Mouse (Mus musculus): ENCODE data around the gene Tmem221.

Tmem221 gene

DNA sequence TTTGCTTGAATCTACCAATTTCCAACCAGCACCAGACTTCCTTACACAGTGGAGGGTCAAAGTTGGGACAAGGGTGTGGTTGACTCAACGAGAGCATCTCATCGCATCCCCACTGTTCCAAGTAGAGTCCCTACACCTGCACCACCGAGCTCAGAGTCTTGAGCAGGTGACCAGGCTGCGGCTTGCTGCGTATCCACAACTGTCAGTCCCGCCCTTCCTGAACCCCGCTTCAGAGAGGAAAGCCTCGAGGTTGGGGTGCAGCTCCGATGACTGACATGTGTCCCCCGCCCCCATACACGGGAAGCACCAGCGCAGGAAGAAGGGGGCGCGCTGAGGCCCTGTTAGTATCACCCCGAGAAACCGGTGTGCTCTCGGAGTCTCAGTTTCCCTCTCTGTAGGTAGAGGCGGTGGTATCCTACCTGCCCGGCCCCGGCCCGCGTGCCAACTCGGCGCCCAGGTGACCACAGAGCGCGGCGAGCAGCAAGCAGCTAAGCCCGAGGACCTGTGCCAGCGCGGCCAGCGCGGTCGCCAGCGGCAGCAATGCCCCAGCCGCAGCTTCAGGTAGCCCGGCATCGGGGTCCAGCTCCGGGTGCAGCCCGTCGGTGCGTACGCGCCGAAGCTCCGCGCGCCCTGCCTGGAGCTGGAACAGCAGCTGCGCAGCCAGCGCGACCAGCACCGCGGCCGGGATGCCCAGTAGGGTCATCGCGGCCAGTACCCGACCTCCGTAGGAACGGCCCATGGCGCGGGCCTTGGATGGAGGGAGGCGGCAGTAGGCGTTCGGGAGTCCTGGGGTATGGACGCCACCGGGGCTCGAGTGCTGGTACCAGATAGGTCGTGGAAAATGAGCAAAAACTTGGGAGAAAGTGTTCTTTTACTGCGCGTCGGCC lies at the start of gene Tmem221:
TSS of gene Tmem221 (minus strand) at position 801 of the 887 bp plus-strand sequence.
- Histone ChIP-seq H3K36me3 (ENCODE audit: control insufficient read depth, insufficient read depth, low read length, poor library complexity, severe bottlenecking) (no peaks in the 10 kb centered on the region), H3K27me3 (ENCODE audit: control insufficient read depth, insufficient read depth, low read length, poor library complexity, severe bottlenecking) (no peaks in the 10 kb centered on the region)
- peak; percentile 32 for DNase-seq (ENCODE audit: low read depth, low spot score)

DNA sequence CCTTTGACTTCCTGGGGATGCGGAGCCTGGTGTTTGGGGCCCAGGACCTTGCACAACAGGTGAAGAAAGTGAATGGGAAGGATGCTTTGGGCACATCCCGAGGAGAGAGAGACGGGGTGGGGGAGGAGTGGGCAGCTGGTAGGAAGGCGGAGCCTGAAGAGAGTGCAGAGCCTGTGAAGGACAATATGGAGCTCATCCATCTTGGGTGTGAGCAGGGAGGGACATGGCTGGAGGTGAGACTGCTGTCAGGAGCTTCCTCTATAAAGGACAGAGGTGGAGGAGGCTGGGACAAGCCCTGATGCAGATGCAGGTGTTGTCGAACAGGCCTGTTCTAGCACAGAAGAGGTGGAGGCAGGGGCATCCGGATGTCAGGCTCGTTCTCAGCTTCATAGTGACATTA lies 45.4 kb upstream of the Tmem221 start:
- no peak for DNase-seq (ENCODE audit: low read depth, low spot score)
- H3K36me3 ChIP-seq (ENCODE audit: control insufficient read depth, insufficient read depth, low read length, poor library complexity, severe bottlenecking) = peaks cover 12% of the 10 kb centered on the region
- no peaks in the 10 kb centered on the region for H3K27me3 ChIP-seq (ENCODE audit: control insufficient read depth, insufficient read depth, low read length, poor library complexity, severe bottlenecking)

- peaks cover 10% of the 10 kb centered on the region for H3K36me3 ChIP-seq (ENCODE audit: control insufficient read depth, insufficient read depth, low read length, poor library complexity, severe bottlenecking)
- no peak for DNase-seq (ENCODE audit: low read depth, low spot score)
- H3K27me3 ChIP-seq (ENCODE audit: control insufficient read depth, insufficient read depth, low read length, poor library complexity, severe bottlenecking) = no peaks in the 10 kb centered on the region
Measured at GRCm38 (mm10) chr8:71602666-71603334, 44.1 kb upstream of the Tmem221 start.

DNA sequence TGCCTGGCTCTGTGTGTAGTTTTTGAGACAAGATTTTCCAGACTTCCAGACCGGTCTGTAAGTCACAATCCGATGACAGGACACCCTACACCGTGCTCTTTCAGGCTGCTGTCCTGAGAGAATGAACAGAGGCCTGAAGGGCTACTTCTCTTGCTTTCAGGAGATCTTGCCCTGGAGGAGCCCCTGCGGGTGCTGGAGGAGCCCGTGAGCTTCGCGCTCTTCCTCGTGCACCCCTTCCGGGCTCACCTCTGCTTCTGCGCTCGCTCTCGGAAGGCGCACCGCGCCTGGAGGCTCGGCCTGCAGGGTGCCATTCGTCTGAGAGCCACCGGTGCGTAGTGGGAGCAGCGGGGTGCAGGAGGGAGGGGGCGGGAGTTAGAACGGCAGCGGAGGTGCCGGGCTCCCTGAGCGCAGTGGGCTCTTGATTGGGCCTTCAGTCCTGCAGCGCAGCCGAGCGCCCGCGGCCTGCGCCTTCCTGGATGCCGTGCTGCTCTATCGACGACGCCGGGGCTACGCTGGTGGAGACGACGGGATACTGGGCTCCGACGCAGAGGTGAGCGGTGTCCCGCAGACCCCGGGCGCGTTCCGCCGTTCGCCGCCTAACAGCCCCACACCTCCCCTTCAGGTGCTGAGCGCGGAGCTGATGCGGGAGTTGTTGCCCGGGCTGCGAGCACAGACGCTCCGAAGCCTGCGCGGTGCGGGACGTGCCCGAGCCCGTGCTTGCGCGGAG lies 43.4 kb upstream of the Tmem221 start:
- peaks cover 10% of the 10 kb centered on the region for H3K36me3 ChIP-seq (ENCODE audit: control insufficient read depth, insufficient read depth, low read length, poor library complexity, severe bottlenecking)
- peak; percentile 57 for DNase-seq (ENCODE audit: low read depth, low spot score)
- no peaks in the 10 kb centered on the region for H3K27me3 ChIP-seq (ENCODE audit: control insufficient read depth, insufficient read depth, low read length, poor library complexity, severe bottlenecking)

DNA sequence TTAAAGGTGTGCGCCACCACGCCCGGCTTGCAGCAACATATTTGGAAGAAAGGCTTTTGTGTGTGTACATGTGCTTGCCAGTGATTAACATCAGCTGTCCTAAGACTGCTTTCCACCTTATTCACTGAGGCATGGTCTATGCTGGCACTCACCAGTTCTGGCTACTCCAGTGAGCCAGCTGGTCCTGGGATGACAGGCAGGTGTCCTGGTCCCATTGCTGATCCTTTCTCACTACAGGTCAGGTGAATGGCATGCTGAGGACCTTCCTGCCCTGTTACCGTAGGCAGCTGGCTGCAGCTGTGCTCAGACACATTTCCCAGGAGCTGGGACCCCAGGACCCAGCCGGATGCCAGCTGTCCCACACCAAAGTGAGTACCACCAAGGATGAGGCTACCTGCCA lies 40.2 kb upstream of the Tmem221 start:
- DNase-seq (ENCODE audit: low read depth, low spot score) = no peak
- peaks cover 5% of the 10 kb centered on the region for H3K36me3 ChIP-seq (ENCODE audit: control insufficient read depth, insufficient read depth, low read length, poor library complexity, severe bottlenecking)
- no peaks in the 10 kb centered on the region for H3K27me3 ChIP-seq (ENCODE audit: control insufficient read depth, insufficient read depth, low read length, poor library complexity, severe bottlenecking)

DNA sequence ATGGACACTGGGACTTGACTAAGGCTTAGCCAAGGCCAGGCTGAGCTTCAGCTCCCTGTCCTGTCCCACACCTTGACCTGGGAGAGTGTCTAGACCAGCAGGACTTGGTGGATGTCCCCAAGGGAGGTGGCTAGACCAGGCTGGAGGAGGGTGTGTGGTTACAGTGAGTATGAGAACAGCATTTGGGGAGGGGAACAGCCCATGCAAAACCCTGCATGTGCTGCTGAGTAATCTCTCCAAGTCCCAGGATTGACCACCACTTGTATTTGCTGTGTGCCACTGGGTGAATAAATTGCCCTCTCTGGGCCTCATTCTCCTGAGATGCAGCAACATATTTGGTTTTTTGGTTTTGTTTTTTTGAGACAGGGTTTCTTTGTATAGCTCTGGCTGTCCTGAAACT lies 39.7 kb upstream of the Tmem221 start:
- DNase-seq (ENCODE audit: low read depth, low spot score) = no peak
- Histone ChIP-seq H3K36me3 (ENCODE audit: control insufficient read depth, insufficient read depth, low read length, poor library complexity, severe bottlenecking) (peaks cover 3% of the 10 kb centered on the region), H3K27me3 (ENCODE audit: control insufficient read depth, insufficient read depth, low read length, poor library complexity, severe bottlenecking) (no peaks in the 10 kb centered on the region)

GRCm38 (mm10) chr8:71597451-71597850 lies 38.8 kb upstream of the Tmem221 start, which contains the start of gene Fam129c:
TSS of gene Fam129c (plus strand) at chr8:71597648.
- Histone ChIP-seq H3K27me3 (ENCODE audit: control insufficient read depth, insufficient read depth, low read length, poor library complexity, severe bottlenecking) (no peaks in the 10 kb centered on the region), H3K36me3 (ENCODE audit: control insufficient read depth, insufficient read depth, low read length, poor library complexity, severe bottlenecking) (peaks cover 2% of the 10 kb centered on the region; the same call in 1 of the 2 replicates)
- peak; percentile 68 for DNase-seq (ENCODE audit: low read depth, low spot score)

DNA sequence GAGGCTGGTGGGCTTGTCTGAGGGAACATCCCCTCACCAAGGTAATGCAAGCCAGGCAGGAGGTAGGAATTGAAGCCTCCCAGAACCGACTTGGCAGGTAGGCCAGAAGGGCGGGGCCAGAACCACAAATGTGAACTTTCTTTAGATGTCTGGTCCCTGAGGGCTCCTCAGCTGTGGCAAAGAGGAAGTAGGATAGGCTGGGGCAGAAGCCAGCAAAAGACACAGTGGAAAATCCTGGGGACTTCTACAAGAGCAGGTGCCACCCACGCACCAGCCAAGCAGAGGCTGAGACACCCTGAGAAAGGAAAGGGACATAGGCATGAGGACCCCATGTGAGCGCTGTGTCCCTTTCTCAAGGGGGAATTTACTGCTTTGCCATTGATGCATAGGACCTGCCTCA lies 38.1 kb upstream of the Tmem221 start:
- peak; percentile 92 for DNase-seq (ENCODE audit: low read depth, low spot score)
- Histone ChIP-seq H3K27me3 (ENCODE audit: control insufficient read depth, insufficient read depth, low read length, poor library complexity, severe bottlenecking) (no peaks in the 10 kb centered on the region), H3K36me3 (ENCODE audit: control insufficient read depth, insufficient read depth, low read length, poor library complexity, severe bottlenecking) (peaks cover 2% of the 10 kb centered on the region; the same call in 1 of the 2 replicates)

- H3K27me3 ChIP-seq (ENCODE audit: control insufficient read depth, insufficient read depth, low read length, poor library complexity, severe bottlenecking) = no peaks in the 10 kb centered on the region
- DNase-seq (ENCODE audit: low read depth, low spot score) = peak; percentile 50
- peaks cover 2% of the 10 kb centered on the region; the same call in 1 of the 2 replicates for H3K36me3 ChIP-seq (ENCODE audit: control insufficient read depth, insufficient read depth, low read length, poor library complexity, severe bottlenecking)
Measured at GRCm38 (mm10) chr8:71596384-71596783, 37.7 kb upstream of the Tmem221 start.

- Histone ChIP-seq H3K27me3 (ENCODE audit: control insufficient read depth, insufficient read depth, low read length, poor library complexity, severe bottlenecking) (no peaks in the 10 kb centered on the region), H3K36me3 (ENCODE audit: control insufficient read depth, insufficient read depth, low read length, poor library complexity, severe bottlenecking) (peaks cover 2% of the 10 kb centered on the region; the same call in 1 of the 2 replicates)
- DNase-seq (ENCODE audit: low read depth, low spot score) = peak; percentile 92
Measured at GRCm38 (mm10) chr8:71595862-71596261, 37.2 kb upstream of the Tmem221 start.

- H3K36me3 ChIP-seq (ENCODE audit: control insufficient read depth, insufficient read depth, low read length, poor library complexity, severe bottlenecking) = no peaks in the 10 kb centered on the region
- DNase-seq (ENCODE audit: low read depth, low spot score) = no peak
- no peaks in the 10 kb centered on the region for H3K27me3 ChIP-seq (ENCODE audit: control insufficient read depth, insufficient read depth, low read length, poor library complexity, severe bottlenecking)
Measured at GRCm38 (mm10) chr8:71594324-71594722, 35.7 kb upstream of the Tmem221 start.

DNA sequence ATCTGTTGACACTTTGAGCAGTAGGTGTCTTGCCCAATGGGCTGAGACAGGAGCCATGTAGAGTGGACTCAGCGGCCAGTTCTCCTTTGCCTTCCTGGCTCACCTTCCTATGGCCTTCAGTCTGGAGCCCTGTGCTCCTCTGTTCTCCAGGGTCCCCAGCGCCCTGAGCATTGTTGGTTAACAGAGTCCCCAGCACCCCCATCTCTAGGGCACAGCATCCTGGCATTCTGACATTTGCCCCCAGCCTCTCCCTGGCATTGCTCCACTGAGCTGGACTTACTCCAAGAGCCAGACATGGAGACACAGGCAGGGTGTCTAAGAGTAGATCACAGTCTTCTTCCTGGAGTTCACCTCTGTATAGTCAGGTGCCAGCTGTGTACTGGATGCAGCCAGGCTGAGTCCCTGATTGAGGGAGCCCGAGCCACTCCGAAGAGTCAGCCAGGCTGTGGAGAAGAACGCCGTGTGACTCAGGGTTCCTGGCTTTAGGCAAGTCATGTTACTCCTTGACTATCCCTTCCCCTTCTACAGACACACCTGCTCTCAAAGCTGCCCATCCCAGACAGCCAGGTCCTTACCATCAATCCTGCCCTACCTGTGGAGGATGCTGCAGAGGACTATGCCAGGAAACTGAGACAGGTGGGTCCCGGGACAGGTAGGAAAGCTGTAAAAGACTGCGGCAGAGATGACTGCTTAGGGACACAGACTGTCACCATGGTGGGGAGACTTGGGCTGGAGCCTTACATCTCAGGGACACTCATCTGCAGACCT lies 35.1 kb upstream of the Tmem221 start:
- H3K36me3 ChIP-seq (ENCODE audit: control insufficient read depth, insufficient read depth, low read length, poor library complexity, severe bottlenecking) = no peaks in the 10 kb centered on the region
- DNase-seq (ENCODE audit: low read depth, low spot score) = no peak

DNA sequence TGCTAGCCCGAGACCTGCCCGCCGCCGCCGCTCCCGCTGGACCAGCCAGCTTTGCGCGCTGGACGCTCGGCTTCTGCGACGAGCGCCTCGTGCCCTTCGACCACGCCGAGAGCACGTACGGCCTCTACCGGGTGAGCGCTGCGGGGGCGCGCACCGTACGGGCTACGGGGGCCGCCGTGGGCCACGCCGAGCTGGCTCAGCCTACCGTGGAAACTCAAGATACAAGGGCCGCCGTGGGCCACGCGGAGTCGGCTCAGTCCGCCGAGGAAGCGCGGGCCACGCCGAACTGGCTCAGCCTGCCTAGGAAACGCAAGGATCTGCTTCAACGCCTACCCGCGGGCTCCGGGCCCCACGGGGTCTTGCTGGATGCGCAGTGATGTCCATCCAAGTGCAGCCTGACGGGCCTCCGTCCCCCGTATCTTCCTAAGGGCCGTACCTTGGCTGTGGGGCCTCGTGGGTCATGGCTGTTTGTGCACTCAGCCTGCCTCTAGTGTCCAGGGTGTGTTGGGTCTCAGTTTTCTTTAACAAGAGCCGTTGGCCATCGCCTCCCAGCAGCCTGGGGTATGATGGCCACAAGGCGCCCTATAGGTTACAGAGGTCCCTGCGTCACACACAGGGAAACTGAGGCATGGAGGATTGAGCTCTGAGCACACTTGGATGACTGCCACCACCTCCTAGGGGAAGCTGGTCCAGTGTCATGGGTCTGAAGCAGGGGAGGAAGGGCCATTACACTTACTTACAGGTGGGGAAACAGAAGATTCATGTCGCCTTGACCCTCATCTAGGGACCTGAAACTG lies 33.9 kb upstream of the Tmem221 start:
- DNase-seq (ENCODE audit: low read depth, low spot score) = peak; percentile 72
- Histone ChIP-seq H3K36me3 (ENCODE audit: control insufficient read depth, insufficient read depth, low read length, poor library complexity, severe bottlenecking) (no peaks in the 10 kb centered on the region), H3K27me3 (ENCODE audit: control insufficient read depth, insufficient read depth, low read length, poor library complexity, severe bottlenecking) (no peaks in the 10 kb centered on the region)

More for the DNA sequence above, 35.1 kb upstream of the Tmem221 start:
- no peaks in the 10 kb centered on the region for H3K27me3 ChIP-seq (ENCODE audit: control insufficient read depth, insufficient read depth, low read length, poor library complexity, severe bottlenecking)

Measured in splenic B cell, adult 2 months (primary cell).